Mouse (Mus musculus): ENCODE measurements around the gene Gm10282. TPM values are rescaled to one million over a fixed set of nuclear protein-coding genes. Genes with fewer than 3 reads are reported as not detected.

Gene Gm10282
- polyA plus RNA-seq, 1 experiment from 2014 or later = 38.4 TPM

DNA sequence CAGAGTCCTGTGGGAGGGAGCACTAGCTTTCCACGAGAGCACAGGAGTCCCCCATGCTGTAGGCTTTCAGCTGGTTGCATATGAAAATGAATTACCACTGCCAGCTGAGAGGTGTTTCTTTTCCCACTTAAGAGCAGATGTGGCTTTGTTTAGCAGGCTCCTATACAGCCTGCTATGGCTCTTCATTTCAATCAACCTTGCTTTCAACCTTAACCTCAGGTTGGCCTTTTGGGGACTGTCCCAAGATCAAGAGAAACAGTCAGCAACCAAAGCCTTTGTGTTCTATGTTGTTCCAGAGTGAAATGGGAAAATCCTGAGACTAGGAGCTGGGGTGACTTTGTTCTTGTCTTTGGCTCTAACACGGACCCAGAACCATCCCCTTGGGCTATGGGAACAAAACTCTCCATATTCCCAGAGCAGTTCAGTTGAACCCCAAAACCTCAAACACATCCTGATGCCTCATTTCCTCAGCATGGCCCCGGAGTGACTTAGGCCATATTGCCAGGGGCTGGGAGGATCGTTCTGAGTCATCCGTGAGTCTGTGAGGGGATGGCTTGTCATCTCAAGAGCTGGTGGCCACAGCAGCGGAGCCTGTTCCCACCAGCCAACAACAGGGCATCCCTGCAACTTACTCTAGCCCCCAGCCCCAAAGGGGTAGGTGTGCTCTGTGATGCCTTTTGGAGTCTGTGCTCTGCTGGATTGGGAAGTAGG is 25.9 kb upstream of the Gm10282 start:
- Histone ChIP-seq H3K36me3 (ENCODE audit: control insufficient read depth, insufficient read depth, low read length) (no peaks in the 10 kb centered on the region), H3K9me3 (ENCODE audit: control insufficient read depth, low read length) (no peaks in the 10 kb centered on the region), H3K27ac (ENCODE audit: low read depth, low read length) (no peak overlapping the region), H3K4me3 (ENCODE audit: low read length) (no peak overlapping the region), H3K27me3 (ENCODE audit: control insufficient read depth, insufficient read depth, low read length) (no peaks in the 10 kb centered on the region), H3K4me2 (replicated peaks; ENCODE audit: low read depth, low read length) (no peak overlapping the region), H3K9ac (ENCODE audit: low read depth, low read length) (no peak overlapping the region), H3K4me1 (ENCODE audit: control insufficient read depth, insufficient read depth, low read length) (0 out of 2 replicates have a peak, but pooled peaks cover 2% of the 10 kb centered on the region)
- 78% methylated on average over 6 of the region's 6 CpGs for WGBS
- no peak for ATAC-seq (ENCODE audit: low FRiP score, low TSS enrichment)

DNA sequence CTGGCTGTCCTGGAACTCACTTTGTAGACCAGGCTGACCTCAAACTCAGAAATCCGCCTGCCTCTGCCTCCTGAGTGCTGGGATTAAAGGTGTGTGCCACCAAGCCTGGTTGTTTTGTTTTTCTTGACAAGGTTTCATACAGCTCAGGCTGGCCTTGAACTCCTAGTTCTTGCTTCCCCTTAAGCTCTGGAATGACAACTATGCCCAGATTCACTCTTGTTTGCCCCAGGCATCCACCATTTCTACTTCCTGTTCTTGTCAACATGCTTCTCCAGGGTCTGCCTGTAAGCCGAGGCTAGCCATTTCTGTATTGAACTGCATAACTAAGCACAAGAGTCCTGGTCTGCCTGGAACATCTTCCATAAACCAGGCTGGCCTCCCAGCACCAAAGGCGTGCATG is 24.1 kb upstream of the Gm10282 start:
- Histone ChIP-seq H3K27me3 (ENCODE audit: control insufficient read depth, insufficient read depth, low read length) (no peaks in the 10 kb centered on the region), H3K36me3 (ENCODE audit: control insufficient read depth, insufficient read depth, low read length) (no peaks in the 10 kb centered on the region), H3K9me3 (ENCODE audit: control insufficient read depth, low read length) (no peaks in the 10 kb centered on the region), H3K9ac (ENCODE audit: low read depth, low read length) (no peak overlapping the region), H3K27ac (ENCODE audit: low read depth, low read length) (no peak overlapping the region), H3K4me3 (ENCODE audit: low read length) (no peak overlapping the region), H3K4me2 (replicated peaks; ENCODE audit: low read depth, low read length) (no peak overlapping the region), H3K4me1 (ENCODE audit: control insufficient read depth, insufficient read depth, low read length) (0 out of 2 replicates have a peak, but pooled peaks cover 2% of the 10 kb centered on the region)
- no peak for ATAC-seq (ENCODE audit: low FRiP score, low TSS enrichment)
- whole genome bisulfite sequencing = 84% methylated on average over 3 of the region's 3 CpGs

GRCm38 (mm10) chr8:72324708-72325107 is 19.6 kb upstream of the Gm10282 start:
- Histone ChIP-seq H3K27me3 (ENCODE audit: control insufficient read depth, insufficient read depth, low read length) (peaks cover 20% of the 10 kb centered on the region), H3K9ac (ENCODE audit: low read depth, low read length) (no peak overlapping the region), H3K4me2 (replicated peaks; ENCODE audit: low read depth, low read length) (no peak overlapping the region), H3K27ac (ENCODE audit: low read depth, low read length) (no peak overlapping the region), H3K36me3 (ENCODE audit: control insufficient read depth, insufficient read depth, low read length) (no peaks in the 10 kb centered on the region), H3K4me3 (ENCODE audit: low read length) (no peak overlapping the region), H3K9me3 (ENCODE audit: control insufficient read depth, low read length) (no peaks in the 10 kb centered on the region), H3K4me1 (ENCODE audit: control insufficient read depth, insufficient read depth, low read length) (no peaks in the 10 kb centered on the region; the same call in 1 of the 2 replicates)
- no peak for ATAC-seq (ENCODE audit: low FRiP score, low TSS enrichment)
- 81% methylated on average over 2 of the region's 2 CpGs for WGBS

GRCm38 (mm10) chr8:72324036-72324706 is 19.1 kb upstream of the Gm10282 start:
- Histone ChIP-seq H3K27ac (ENCODE audit: low read depth, low read length) (no peak overlapping the region), H3K9me3 (ENCODE audit: control insufficient read depth, low read length) (no peaks in the 10 kb centered on the region), H3K4me2 (replicated peaks; ENCODE audit: low read depth, low read length) (no peak overlapping the region), H3K36me3 (ENCODE audit: control insufficient read depth, insufficient read depth, low read length) (no peaks in the 10 kb centered on the region), H3K4me1 (ENCODE audit: control insufficient read depth, insufficient read depth, low read length) (no peaks in the 10 kb centered on the region; the same call in 1 of the 2 replicates), H3K27me3 (ENCODE audit: control insufficient read depth, insufficient read depth, low read length) (peaks cover 25% of the 10 kb centered on the region), H3K9ac (ENCODE audit: low read depth, low read length) (no peak overlapping the region), H3K4me3 (ENCODE audit: low read length) (no peak overlapping the region)
- WGBS = 85% methylated on average over 10 of the region's 10 CpGs
- ATAC-seq (ENCODE audit: low FRiP score, low TSS enrichment) = no peak

DNA sequence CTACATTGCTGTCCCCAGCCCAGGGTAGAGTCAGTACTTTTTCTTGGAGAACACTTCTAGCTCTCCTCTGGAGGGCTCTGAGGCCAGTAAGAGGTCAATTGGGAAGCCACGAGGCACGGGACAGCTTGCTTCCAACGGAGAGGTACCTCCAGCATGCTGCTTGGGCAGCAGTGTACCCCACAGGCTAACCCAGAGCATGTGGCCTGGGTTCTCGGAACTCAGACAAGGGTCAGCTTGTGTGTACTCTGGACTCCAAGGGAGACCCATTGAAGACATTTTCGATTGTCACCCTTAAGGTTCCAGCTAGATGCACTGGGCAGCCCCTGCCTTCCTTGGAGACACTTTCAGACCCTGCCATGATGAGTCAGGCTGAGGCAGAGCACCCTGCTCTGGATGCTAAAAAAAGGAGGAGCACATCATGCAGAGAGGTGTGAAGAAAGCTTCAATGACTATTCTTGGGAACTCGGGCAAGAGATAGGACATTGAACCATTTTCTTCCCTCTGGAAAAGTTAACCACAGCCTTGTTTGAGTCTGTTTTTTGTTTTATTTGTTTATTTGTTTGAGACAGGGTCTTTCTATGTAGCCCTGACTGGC is 18.2 kb upstream of the Gm10282 start:
- no peak overlapping the region for H3K9ac ChIP-seq (ENCODE audit: low read depth, low read length)
- no peaks in the 10 kb centered on the region for H3K36me3 ChIP-seq (ENCODE audit: control insufficient read depth, insufficient read depth, low read length)
- ATAC-seq (ENCODE audit: low FRiP score, low TSS enrichment) = no peak
- no peak overlapping the region for H3K4me3 ChIP-seq (ENCODE audit: low read length)
- H3K9me3 ChIP-seq (ENCODE audit: control insufficient read depth, low read length) = no peaks in the 10 kb centered on the region
- H3K4me2 ChIP-seq (replicated peaks; ENCODE audit: low read depth, low read length) = no peak overlapping the region
- no peaks in the 10 kb centered on the region; the same call in 1 of the 2 replicates for H3K4me1 ChIP-seq (ENCODE audit: control insufficient read depth, insufficient read depth, low read length)
- WGBS = 65% methylated on average over 6 of the region's 6 CpGs
- peaks cover 25% of the 10 kb centered on the region for H3K27me3 ChIP-seq (ENCODE audit: control insufficient read depth, insufficient read depth, low read length)
- no peak overlapping the region for H3K27ac ChIP-seq (ENCODE audit: low read depth, low read length)

GRCm38 (mm10) chr8:72322471-72322889 is 17.4 kb upstream of the Gm10282 start:
- no peaks in the 10 kb centered on the region; the same call in 1 of the 2 replicates for H3K4me1 ChIP-seq (ENCODE audit: control insufficient read depth, insufficient read depth, low read length)
- no peak overlapping the region for H3K4me3 ChIP-seq (ENCODE audit: low read length)
- no peak overlapping the region for H3K4me2 ChIP-seq (replicated peaks; ENCODE audit: low read depth, low read length)
- peaks cover 25% of the 10 kb centered on the region for H3K27me3 ChIP-seq (ENCODE audit: control insufficient read depth, insufficient read depth, low read length)
- no peak for ATAC-seq (ENCODE audit: low FRiP score, low TSS enrichment)
- 73% methylated on average over 7 of the region's 7 CpGs for WGBS
- no peak overlapping the region for H3K27ac ChIP-seq (ENCODE audit: low read depth, low read length)
- H3K9me3 ChIP-seq (ENCODE audit: control insufficient read depth, low read length) = no peaks in the 10 kb centered on the region
- no peak overlapping the region for H3K9ac ChIP-seq (ENCODE audit: low read depth, low read length)
- H3K36me3 ChIP-seq (ENCODE audit: control insufficient read depth, insufficient read depth, low read length) = no peaks in the 10 kb centered on the region

DNA sequence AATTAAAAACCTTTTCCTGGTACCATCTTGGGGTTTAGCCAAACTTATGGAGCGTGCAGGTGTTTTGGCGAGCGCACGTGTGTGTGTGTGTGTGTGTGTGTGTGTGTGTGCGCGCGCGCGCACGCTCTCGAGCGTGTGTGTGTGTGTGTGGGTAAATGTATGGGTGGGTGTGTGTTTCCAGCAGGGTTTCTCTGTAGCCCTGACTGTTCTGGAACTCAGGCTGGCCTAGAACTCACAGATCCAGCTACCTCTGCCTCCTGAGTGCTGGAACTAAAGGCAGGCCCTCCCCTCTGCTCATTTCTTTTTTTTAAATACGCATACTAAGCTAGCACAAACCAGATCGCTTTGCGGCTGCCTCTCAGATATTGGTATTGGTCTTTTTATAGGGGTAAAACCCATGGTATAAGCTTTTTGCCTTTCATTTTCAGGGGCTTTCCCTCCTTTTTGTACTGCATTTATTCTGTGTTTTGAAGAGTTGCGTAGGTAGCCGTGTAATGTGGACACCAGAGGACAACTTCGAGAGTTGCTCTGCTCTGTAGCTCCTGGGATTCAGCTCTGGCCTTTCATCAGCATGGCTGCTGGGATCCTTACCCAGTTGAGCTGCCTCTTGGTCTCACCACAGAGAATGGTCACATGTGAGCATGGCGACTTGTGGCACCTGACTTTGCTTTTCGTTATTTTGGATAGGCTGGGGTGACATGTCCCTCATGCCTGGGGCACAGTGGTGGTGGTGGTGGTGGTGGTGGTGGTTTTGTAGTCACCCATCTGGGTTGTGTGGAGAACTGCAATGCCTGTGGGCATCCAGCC is 16.8 kb upstream of the Gm10282 start:
- no peak overlapping the region for H3K27ac ChIP-seq (ENCODE audit: low read depth, low read length)
- peak overlapping the region; percentile 6; the same call in 1 of the 2 replicates for H3K4me3 ChIP-seq (ENCODE audit: low read length)
- H3K4me1 ChIP-seq (ENCODE audit: control insufficient read depth, insufficient read depth, low read length) = no peaks in the 10 kb centered on the region; the same call in 1 of the 2 replicates
- WGBS = 93% methylated on average over 20 of the region's 20 CpGs
- H3K4me2 ChIP-seq (replicated peaks; ENCODE audit: low read depth, low read length) = no peak overlapping the region; the same call in 1 of the 2 replicates
- no peak for ATAC-seq (ENCODE audit: low FRiP score, low TSS enrichment)
- no peak overlapping the region for H3K9ac ChIP-seq (ENCODE audit: low read depth, low read length)
- peaks cover 25% of the 10 kb centered on the region for H3K27me3 ChIP-seq (ENCODE audit: control insufficient read depth, insufficient read depth, low read length)
- H3K9me3 ChIP-seq (ENCODE audit: control insufficient read depth, low read length) = no peaks in the 10 kb centered on the region
- H3K36me3 ChIP-seq (ENCODE audit: control insufficient read depth, insufficient read depth, low read length) = no peaks in the 10 kb centered on the region

DNA sequence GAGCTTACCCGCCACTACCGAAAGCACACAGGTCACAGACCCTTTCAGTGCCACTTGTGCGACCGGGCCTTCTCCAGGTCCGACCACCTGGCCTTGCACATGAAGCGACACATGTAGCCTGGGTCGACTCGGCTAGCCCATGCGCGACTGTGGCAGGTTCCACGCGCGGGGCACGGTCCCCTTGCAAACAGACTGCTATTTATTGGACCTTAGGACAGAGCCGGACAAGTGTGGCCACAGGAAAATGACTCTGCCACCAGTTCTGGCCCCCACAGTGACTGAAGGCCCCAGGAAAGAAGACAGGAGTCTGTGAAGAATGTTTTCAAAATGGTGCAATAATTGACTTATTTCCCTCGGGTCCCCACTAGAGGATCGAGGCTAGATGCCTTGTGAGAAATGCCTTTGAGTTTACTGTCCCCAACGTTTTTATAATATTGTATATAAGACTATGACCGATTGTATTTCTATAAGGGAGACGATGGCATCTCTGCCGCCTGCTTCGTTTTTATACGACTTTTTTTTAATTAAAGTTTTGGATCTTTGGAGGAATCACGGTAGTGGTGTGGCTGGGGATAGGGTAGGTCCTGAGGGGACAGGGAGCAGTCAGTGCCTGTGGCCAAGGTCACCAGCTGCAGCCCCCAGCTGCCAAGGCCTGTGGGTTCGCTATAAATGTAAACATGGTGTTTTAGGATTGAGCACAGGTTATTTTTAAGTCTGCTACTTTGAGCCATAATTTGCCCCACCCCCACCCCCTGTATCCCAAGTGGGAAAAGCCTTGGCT is 15.9 kb upstream of the Gm10282 start:
- peak overlapping the region; percentile 65; the same call in 1 of the 2 replicates for H3K9ac ChIP-seq (ENCODE audit: low read depth, low read length)
- H3K4me3 ChIP-seq (ENCODE audit: low read length) = peak overlapping the region; percentile 59
- H3K36me3 ChIP-seq (ENCODE audit: control insufficient read depth, insufficient read depth, low read length) = no peaks in the 10 kb centered on the region
- H3K27me3 ChIP-seq (ENCODE audit: control insufficient read depth, insufficient read depth, low read length) = peaks cover 25% of the 10 kb centered on the region
- peak overlapping the region; percentile 86 for H3K4me2 ChIP-seq (replicated peaks; ENCODE audit: low read depth, low read length)
- no peaks in the 10 kb centered on the region; the same call in 1 of the 2 replicates for H3K4me1 ChIP-seq (ENCODE audit: control insufficient read depth, insufficient read depth, low read length)
- H3K9me3 ChIP-seq (ENCODE audit: control insufficient read depth, low read length) = no peaks in the 10 kb centered on the region
- no peak for ATAC-seq (ENCODE audit: low FRiP score, low TSS enrichment)
- WGBS = 57% methylated on average over 25 of the region's 25 CpGs
- H3K27ac ChIP-seq (ENCODE audit: low read depth, low read length) = no peak overlapping the region

Measured in kidney, embryonic 14.5 days (tissue).